Mouse (Mus musculus) left cerebral cortex, adult 6 months (tissue): ENCODE results near the gene Rnf214. TPM values are rescaled to one million over a fixed set of nuclear protein-coding genes. Genes with fewer than 3 reads are reported as not detected.

ENCODE experiments used
- long read RNA-seq, 2 experiments: library from polyadenylated mRNA; unstranded; transcript quantifications; one replicate each; pipeline ENCODE4 v2.0.0; 2019 to 2020
- polyA plus RNA-seq: library from polyadenylated mRNA; unstranded; fragments of <200 nt; fragmentation: Nextera tagmentation; gene quantifications from 2 replicates; pipeline ENCODE4 v1.2.3, GENCODE M21; 2021

Gene Rnf214
- 27.7 and 44.1 TPM in 2 replicates for polyA plus RNA-seq
- long read RNA-seq, experiment 1, transcript Rnf214-201 (14 exons, 3,964 nt), result major isoform, 34 of 97 reads
- long read RNA-seq, experiment 1, partial matches to known transcripts, result 25 of 97 reads
- long read RNA-seq, experiment 1, other reads (novel, unspliced or antisense), result 31 of 97 reads
- long read RNA-seq, experiment 2, partial matches to known transcripts, result 19 of 31 reads
- long read RNA-seq, experiment 2, other reads (novel, unspliced or antisense), result 9 of 31 reads

GRCm38 (mm10) chr9:45906355-45907077, at the start of gene Rnf214, which contains the start of gene Pcsk7:
Gene Rnf214 (minus strand): TSS chr9:45906911.
Gene Pcsk7 (plus strand): TSS chr9:45906497.

GRCm38 (mm10) chr9:45955107-45955963, 48.6 kb upstream of the Rnf214 start, which contains the start of gene Sidt2:
Gene Sidt2 (minus strand): TSS chr9:45955258.

GRCm38 (mm10) chr9:45935628-45936210, 29.0 kb upstream of the Rnf214 start, which contains the start of gene Tagln:
Gene Tagln (minus strand): TSS chr9:45936058.

GRCm38 (mm10) chr9:45838434-45839138, 68.1 kb downstream of the Rnf214 start, which contains the start of gene Bace1:
Gene Bace1 (plus strand): TSS chr9:45838580.

GRCm38 (mm10) chr9:45828291-45828963, 78.3 kb downstream of the Rnf214 start, which contains the start of gene Cep164:
Gene Cep164 (minus strand): TSS chr9:45828691.

Other genes with a start within 250 kb of the Rnf214 start
- gene Cep164, start 78.2 kb downstream of the Rnf214 start, polyA plus RNA-seq, result 1.5 and 1.9 TPM in 2 replicates
- 29.3 and 30.1 TPM in 2 replicates for gene Bace1, start 68.3 kb downstream of the Rnf214 start, polyA plus RNA-seq
- 6.9 and 7.1 TPM in 2 replicates for gene Pcsk7, start 414 bp downstream of the Rnf214 start, polyA plus RNA-seq
- 3.7 and 4.3 TPM in 2 replicates for gene Tagln, start 29.1 kb upstream of the Rnf214 start, polyA plus RNA-seq
- 10.9 and 44.3 TPM in 2 replicates for gene Sidt2, start 48.3 kb upstream of the Rnf214 start, polyA plus RNA-seq
- gene Pafah1b2, start 105.8 kb upstream of the Rnf214 start, polyA plus RNA-seq, result 131 and 177 TPM in 2 replicates
- 12.3 and 14.0 TPM in 2 replicates for gene Sik3, start 105.9 kb upstream of the Rnf214 start, polyA plus RNA-seq